Mouse (Mus musculus) ZHBTc4 (cell line): ENCODE results near the gene Gm8909.
"Not testable (repeated sequence)": the region's sequence is repeated elsewhere in the genome, so short reads cannot be mapped to it uniquely, and the experiment has no call there.

Experiments
- DNase-seq: peaks from one replicate; pipeline ENCODE4 v3.0.0-alpha.2; 2011; ENCODE audit warnings: low read depth, low spot score

Gene Gm8909

GRCm38 (mm10) chr17:36161129-36162051 is 6.9 kb downstream of the Gm8909 start:
- peak; percentile 30 for DNase-seq

- DNase-seq = not testable (repeated sequence)
Observed at GRCm38 (mm10) chr17:36158264-36158663, 10.1 kb downstream of the Gm8909 start.

- not testable (repeated sequence) for DNase-seq
Observed at GRCm38 (mm10) chr17:36157782-36158181, 10.6 kb downstream of the Gm8909 start.

- DNase-seq = no peak
Observed at GRCm38 (mm10) chr17:36154271-36155149, 13.8 kb downstream of the Gm8909 start.

- not testable (repeated sequence) for DNase-seq
Observed at GRCm38 (mm10) chr17:36151200-36151599, 17.1 kb downstream of the Gm8909 start.

GRCm38 (mm10) chr17:36148468-36148867 is 19.9 kb downstream of the Gm8909 start:
- not testable (repeated sequence) for DNase-seq

- DNase-seq = not testable (repeated sequence)
Observed at GRCm38 (mm10) chr17:36146937-36147336, 21.4 kb downstream of the Gm8909 start.

GRCm38 (mm10) chr17:36145861-36146156 is 22.5 kb downstream of the Gm8909 start:
- peak; percentile 44 for DNase-seq

- peak; percentile 47 for DNase-seq
Observed at GRCm38 (mm10) chr17:36145111-36145860, 23.1 kb downstream of the Gm8909 start.

- not testable (repeated sequence) for DNase-seq
Observed at GRCm38 (mm10) chr17:36136299-36136848, 32.0 kb downstream of the Gm8909 start.

- DNase-seq = not testable (repeated sequence)
Observed at GRCm38 (mm10) chr17:36135421-36136231, 32.7 kb downstream of the Gm8909 start.

GRCm38 (mm10) chr17:36131516-36132265 is 36.6 kb downstream of the Gm8909 start:
- no peak for DNase-seq

- peak; percentile 46 for DNase-seq
Observed at GRCm38 (mm10) chr17:36128968-36129817, 39.1 kb downstream of the Gm8909 start, which contains the start of gene Gm7030. TSS of gene Gm7030 (minus strand) at chr17:36129425.

- not testable (repeated sequence) for DNase-seq
Observed at GRCm38 (mm10) chr17:36128525-36128924, 39.8 kb downstream of the Gm8909 start.

GRCm38 (mm10) chr17:36124111-36124510 is 44.2 kb downstream of the Gm8909 start:
- DNase-seq = not testable (repeated sequence)

GRCm38 (mm10) chr17:36121352-36122020 is 46.9 kb downstream of the Gm8909 start, which contains the start of gene Gm19684:
TSS of gene Gm19684 (plus strand) at chr17:36121678.
- DNase-seq = not testable (repeated sequence)

GRCm38 (mm10) chr17:36120839-36121238 is 47.5 kb downstream of the Gm8909 start:
- not testable (repeated sequence) for DNase-seq

GRCm38 (mm10) chr17:36116545-36116944 is 51.8 kb downstream of the Gm8909 start:
- peak; percentile 57 for DNase-seq
